Mouse (Mus musculus): ENCODE results near the gene 1700113H08Rik. TPM values are rescaled to one million over a fixed set of nuclear protein-coding genes. Genes with fewer than 3 reads are reported as not detected.

Gene 1700113H08Rik
- 0.09 and 0.12 TPM in 2 replicates for polyA plus RNA-seq (2012; rRNA removed)

DNA sequence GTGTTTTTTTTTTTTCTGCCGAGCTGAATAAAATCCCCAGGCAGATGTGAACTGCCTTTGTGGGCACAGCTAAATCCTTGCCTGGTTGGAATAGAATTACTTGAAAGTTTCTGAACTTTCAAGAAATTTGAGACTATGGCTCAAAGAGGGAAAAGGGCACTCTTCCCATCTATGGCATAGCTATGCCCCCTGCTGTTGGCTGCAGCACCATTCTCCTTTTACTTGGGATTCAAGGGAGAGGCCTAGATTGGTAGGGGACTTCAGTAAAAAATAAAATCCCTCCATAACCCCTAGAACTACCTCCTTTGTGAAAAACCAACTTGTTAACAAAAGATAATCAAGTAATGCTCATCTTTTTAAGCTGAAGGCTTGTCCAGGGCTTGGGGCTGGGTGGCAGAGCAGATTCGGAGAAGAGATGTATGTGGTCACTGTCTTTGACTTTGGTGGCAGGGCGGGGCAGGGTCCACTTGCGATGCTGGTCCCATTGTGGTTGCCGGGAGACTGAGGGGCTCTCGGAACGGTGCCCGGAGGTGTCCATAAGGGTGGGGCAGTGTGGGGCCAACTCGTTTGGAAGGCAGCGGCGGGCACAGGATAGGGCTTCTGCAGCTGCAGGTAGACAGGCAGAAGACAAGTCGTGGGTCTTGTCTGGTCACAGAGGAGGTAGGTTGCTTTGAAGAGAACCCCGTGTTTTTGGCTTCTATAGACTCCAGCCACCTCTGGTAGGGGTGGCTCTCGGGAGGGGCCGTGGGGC is at the start of gene 1700113H08Rik:
Gene 1700113H08Rik, plus strand, starts transcription at position 546 of the 751 bp plus-strand sequence.
- TF ChIP-seq POLR2A (IDR thresholded peaks at IDR 0.05; ENCODE audit: low read depth, low read length) (no peak), CTCF (IDR thresholded peaks at IDR 0.05; ENCODE audit: extremely low read depth, insufficient read depth, insufficient read length, insufficient replicate concordance) (no peak)
- DNase-seq (ENCODE audit: low read depth in 1 of 2, low spot score in 2 of 2) = no peak
- H3K36me3 ChIP-seq (ENCODE audit: control insufficient read depth, insufficient read depth, low read length) = no peaks in the 10 kb centered on the region
- no peak within 1 kb of the TSS for H3K4me3 ChIP-seq (ENCODE audit: extremely low read depth, insufficient read depth, insufficient read length)
- 31% methylated on average over 15 of the region's 15 CpGs for WGBS
- H3K27ac ChIP-seq (ENCODE audit: insufficient read depth, low read length) = no peak within 1 kb of the TSS
- H3K4me1 ChIP-seq (ENCODE audit: control insufficient read depth, insufficient read depth, insufficient read length) = peaks cover 3% of the 10 kb centered on the region; the same call in 1 of the 2 replicates
- H3K27me3 ChIP-seq (ENCODE audit: control insufficient read depth, insufficient read depth, low read length) = no peaks in the 10 kb centered on the region; the same call in 1 of the 2 replicates

DNA sequence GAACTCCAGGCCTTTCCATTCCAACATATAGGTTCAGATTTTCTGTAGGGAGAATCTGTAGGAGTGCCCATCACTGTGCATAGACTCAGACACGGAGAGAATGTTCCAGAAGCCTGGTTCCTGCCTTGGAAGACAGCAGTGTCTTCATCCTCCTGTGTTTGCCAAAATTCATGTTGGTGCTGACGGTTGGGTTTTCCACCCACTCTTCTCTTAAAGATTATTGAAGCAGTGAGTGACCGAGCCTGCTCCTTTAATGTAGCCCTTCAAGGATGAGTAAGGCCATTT is 49.7 kb upstream of the 1700113H08Rik start:
- no peak overlapping the region for H3K4me3 ChIP-seq (ENCODE audit: extremely low read depth, insufficient read depth, insufficient read length)
- 91% methylated on average over 3 of the region's 3 CpGs for WGBS
- no peak overlapping the region for H3K27ac ChIP-seq (ENCODE audit: insufficient read depth, low read length)

DNA sequence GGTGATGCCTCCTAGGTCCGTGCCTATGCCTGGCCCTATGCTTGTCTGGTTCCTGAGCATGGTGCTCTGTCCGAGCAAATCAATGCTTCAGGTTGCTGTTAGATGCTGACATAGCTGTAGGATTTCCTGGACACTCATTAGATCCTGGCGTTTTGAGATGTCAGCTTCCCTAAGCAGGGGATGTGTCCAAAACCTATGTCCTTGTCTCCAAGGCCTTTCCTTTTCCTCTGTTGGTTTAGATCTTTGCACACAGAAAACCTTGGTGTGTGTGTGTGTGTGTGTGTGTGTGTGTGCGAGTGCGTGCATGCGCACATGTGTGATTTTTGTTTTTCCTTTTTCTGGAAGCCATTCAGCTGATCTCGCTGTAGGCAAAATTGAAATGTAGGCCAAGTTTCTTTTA is 45.8 kb upstream of the 1700113H08Rik start:
- no peak for DNase-seq (ENCODE audit: low read depth in 1 of 2, low spot score in 2 of 2)
- no peak overlapping the region for H3K27ac ChIP-seq (ENCODE audit: insufficient read depth, low read length)
- no peaks in the 10 kb centered on the region for H3K27me3 ChIP-seq (ENCODE audit: control insufficient read depth, insufficient read depth, low read length)
- WGBS = 85% methylated on average over 7 of the region's 7 CpGs
- no peak overlapping the region for H3K4me3 ChIP-seq (ENCODE audit: extremely low read depth, insufficient read depth, insufficient read length)
- no peaks in the 10 kb centered on the region for H3K4me1 ChIP-seq (ENCODE audit: control insufficient read depth, insufficient read depth, insufficient read length)
- H3K36me3 ChIP-seq (ENCODE audit: control insufficient read depth, insufficient read depth, low read length) = no peaks in the 10 kb centered on the region
- no peak for TF ChIP-seq CTCF (IDR thresholded peaks at IDR 0.05; ENCODE audit: extremely low read depth, insufficient read depth, insufficient read length, insufficient replicate concordance)
- no peak for TF ChIP-seq POLR2A (IDR thresholded peaks at IDR 0.05; ENCODE audit: low read depth, low read length)

More for the DNA sequence above, 49.7 kb upstream of the 1700113H08Rik start:
- no peak for DNase-seq (ENCODE audit: low read depth in 1 of 2, low spot score in 2 of 2)
- H3K4me1 ChIP-seq (ENCODE audit: control insufficient read depth, insufficient read depth, insufficient read length) = no peaks in the 10 kb centered on the region
- H3K27me3 ChIP-seq (ENCODE audit: control insufficient read depth, insufficient read depth, low read length) = no peaks in the 10 kb centered on the region
- H3K36me3 ChIP-seq (ENCODE audit: control insufficient read depth, insufficient read depth, low read length) = no peaks in the 10 kb centered on the region
- TF ChIP-seq CTCF (IDR thresholded peaks at IDR 0.05; ENCODE audit: extremely low read depth, insufficient read depth, insufficient read length, insufficient replicate concordance) = no peak
- TF ChIP-seq POLR2A (IDR thresholded peaks at IDR 0.05; ENCODE audit: low read depth, low read length) = no peak

DNA sequence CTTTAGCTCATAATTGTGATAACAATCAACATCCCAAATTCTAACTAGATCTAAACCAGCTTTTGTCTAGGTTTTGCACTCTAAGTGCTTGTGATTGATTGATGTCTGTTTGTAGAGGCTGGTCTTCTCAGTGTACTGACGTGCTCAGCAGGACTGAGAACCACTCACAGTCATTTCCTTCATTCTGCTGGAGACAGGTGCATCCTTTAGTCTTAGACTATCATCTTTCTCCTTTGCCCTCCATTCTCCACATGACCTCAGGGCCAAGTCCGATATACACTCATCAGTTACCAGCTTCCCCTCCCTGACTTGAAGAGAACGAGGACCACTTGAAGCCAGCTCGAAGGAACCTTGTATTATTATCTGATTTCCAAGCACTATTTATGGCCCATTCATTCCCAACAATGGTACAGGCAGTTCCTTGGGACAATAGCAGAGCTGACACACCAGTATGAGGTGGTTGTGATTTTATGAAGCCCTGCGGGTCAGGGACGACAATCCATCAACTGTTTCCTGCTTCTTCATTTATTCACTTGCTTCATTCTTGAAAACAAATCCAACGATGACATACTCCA is 43.4 kb upstream of the 1700113H08Rik start:
- Histone ChIP-seq H3K36me3 (ENCODE audit: control insufficient read depth, insufficient read depth, low read length) (no peaks in the 10 kb centered on the region), H3K27me3 (ENCODE audit: control insufficient read depth, insufficient read depth, low read length) (no peaks in the 10 kb centered on the region), H3K4me3 (ENCODE audit: extremely low read depth, insufficient read depth, insufficient read length) (no peak overlapping the region), H3K27ac (ENCODE audit: insufficient read depth, low read length) (no peak overlapping the region), H3K4me1 (ENCODE audit: control insufficient read depth, insufficient read depth, insufficient read length) (no peaks in the 10 kb centered on the region)
- WGBS = 71% methylated on average over 7 of the region's 7 CpGs
- DNase-seq (ENCODE audit: low read depth in 1 of 2, low spot score in 2 of 2) = no peak
- TF ChIP-seq CTCF (IDR thresholded peaks at IDR 0.05; ENCODE audit: extremely low read depth, insufficient read depth, insufficient read length, insufficient replicate concordance) = no peak
- no peak for TF ChIP-seq POLR2A (IDR thresholded peaks at IDR 0.05; ENCODE audit: low read depth, low read length)

DNA sequence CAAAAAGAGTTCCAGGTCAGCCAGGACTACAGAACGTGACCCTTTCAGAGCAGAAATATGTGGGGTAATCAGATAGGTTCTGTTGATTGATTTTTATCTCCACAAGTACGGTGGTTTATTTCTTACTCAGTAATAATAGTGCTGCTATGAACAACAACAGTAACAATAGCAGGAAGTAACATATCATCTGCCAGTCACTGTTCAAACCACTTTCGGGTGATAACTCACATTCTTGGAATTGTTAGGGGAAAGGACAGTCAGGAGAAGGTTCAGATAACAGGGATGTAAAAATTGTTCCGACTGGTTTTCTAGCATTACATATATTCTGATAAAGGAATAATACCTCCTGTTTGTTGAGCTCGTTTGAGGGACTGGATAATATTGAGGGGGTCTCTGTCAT is 42.4 kb upstream of the 1700113H08Rik start:
- no peak overlapping the region for H3K27ac ChIP-seq (ENCODE audit: insufficient read depth, low read length)
- DNase-seq (ENCODE audit: low read depth in 1 of 2, low spot score in 2 of 2) = no peak
- H3K27me3 ChIP-seq (ENCODE audit: control insufficient read depth, insufficient read depth, low read length) = no peaks in the 10 kb centered on the region
- TF ChIP-seq POLR2A (IDR thresholded peaks at IDR 0.05; ENCODE audit: low read depth, low read length) = no peak
- no peak for TF ChIP-seq CTCF (IDR thresholded peaks at IDR 0.05; ENCODE audit: extremely low read depth, insufficient read depth, insufficient read length, insufficient replicate concordance)
- H3K36me3 ChIP-seq (ENCODE audit: control insufficient read depth, insufficient read depth, low read length) = no peaks in the 10 kb centered on the region
- WGBS = 71% methylated on average over 5 of the region's 5 CpGs
- no peak overlapping the region for H3K4me3 ChIP-seq (ENCODE audit: extremely low read depth, insufficient read depth, insufficient read length)
- no peaks in the 10 kb centered on the region for H3K4me1 ChIP-seq (ENCODE audit: control insufficient read depth, insufficient read depth, insufficient read length)

DNA sequence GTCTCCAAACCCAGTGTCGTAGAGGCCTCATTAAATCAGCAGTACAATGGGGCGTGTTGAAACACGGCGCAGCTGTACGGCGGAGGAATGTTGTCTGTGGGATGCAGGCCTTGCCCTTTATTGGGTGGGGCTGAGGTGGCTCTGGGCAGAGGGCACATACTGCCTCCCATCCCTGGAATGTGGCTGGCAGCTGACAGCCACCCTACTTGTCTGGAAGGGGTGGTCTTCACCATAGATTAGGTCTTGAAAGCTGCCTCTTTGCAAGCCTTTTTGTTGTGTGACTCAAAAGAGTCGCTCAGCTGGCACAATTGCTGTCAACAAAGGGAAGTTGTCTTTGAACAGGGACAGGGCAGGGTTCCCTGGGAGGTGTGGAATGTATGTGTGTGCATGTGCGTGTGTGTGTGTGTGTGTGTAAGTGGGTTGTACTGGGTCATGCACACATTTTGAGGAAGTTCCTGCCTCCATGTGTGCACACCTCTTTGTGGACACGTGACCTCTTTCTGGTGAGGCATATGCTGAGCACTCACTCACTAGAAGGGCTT is 41.6 kb upstream of the 1700113H08Rik start:
- TF ChIP-seq POLR2A (IDR thresholded peaks at IDR 0.05; ENCODE audit: low read depth, low read length) (no peak), CTCF (IDR thresholded peaks at IDR 0.05; ENCODE audit: extremely low read depth, insufficient read depth, insufficient read length, insufficient replicate concordance) (no peak)
- Histone ChIP-seq H3K4me1 (ENCODE audit: control insufficient read depth, insufficient read depth, insufficient read length) (no peaks in the 10 kb centered on the region), H3K27me3 (ENCODE audit: control insufficient read depth, insufficient read depth, low read length) (no peaks in the 10 kb centered on the region), H3K27ac (ENCODE audit: insufficient read depth, low read length) (no peak overlapping the region), H3K4me3 (ENCODE audit: extremely low read depth, insufficient read depth, insufficient read length) (no peak overlapping the region), H3K36me3 (ENCODE audit: control insufficient read depth, insufficient read depth, low read length) (no peaks in the 10 kb centered on the region)
- WGBS = 71% methylated on average over 9 of the region's 9 CpGs
- DNase-seq (ENCODE audit: low read depth in 1 of 2, low spot score in 2 of 2) = no peak

DNA sequence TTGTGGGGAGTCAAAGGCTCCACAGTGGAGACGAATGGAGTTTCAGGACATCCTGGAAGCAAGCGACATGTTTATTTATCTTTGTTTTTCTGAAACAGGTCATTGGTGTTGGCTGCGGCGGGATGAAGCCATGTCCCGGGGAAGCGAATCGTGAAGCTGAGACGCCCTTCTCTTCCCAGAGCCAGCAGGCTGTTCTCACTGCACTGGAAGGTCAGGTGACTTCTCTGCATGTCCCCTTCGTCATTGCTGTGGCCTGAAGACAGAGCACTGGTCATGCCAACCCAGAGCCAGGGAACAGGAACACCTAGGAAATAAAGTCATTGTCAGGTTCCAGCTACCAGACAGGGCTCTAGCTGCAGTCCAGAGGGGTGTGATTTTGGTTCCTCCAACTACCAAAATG is 39.0 kb upstream of the 1700113H08Rik start:
- Histone ChIP-seq H3K4me1 (ENCODE audit: control insufficient read depth, insufficient read depth, insufficient read length) (no peaks in the 10 kb centered on the region), H3K36me3 (ENCODE audit: control insufficient read depth, insufficient read depth, low read length) (no peaks in the 10 kb centered on the region), H3K4me3 (ENCODE audit: extremely low read depth, insufficient read depth, insufficient read length) (no peak overlapping the region), H3K27me3 (ENCODE audit: control insufficient read depth, insufficient read depth, low read length) (no peaks in the 10 kb centered on the region), H3K27ac (ENCODE audit: insufficient read depth, low read length) (no peak overlapping the region)
- WGBS = 77% methylated on average over 9 of the region's 9 CpGs
- no peak for TF ChIP-seq CTCF (IDR thresholded peaks at IDR 0.05; ENCODE audit: extremely low read depth, insufficient read depth, insufficient read length, insufficient replicate concordance)
- no peak for TF ChIP-seq POLR2A (IDR thresholded peaks at IDR 0.05; ENCODE audit: low read depth, low read length)
- DNase-seq (ENCODE audit: low read depth in 1 of 2, low spot score in 2 of 2) = no peak

Measured in spleen, adult 2 months (tissue).